Mouse (Mus musculus): Measurements from ENCODE around the gene Chaf1a. TPM values are rescaled to one million over a fixed set of nuclear protein-coding genes. Genes with fewer than 3 reads are reported as not detected.

Chaf1a gene
- total RNA-seq, 2 experiments from 2014 or later, result 3.5 to 4.7 TPM

GRCm38 (mm10) chr17:56116193-56116592 is 76.0 kb downstream of the Chaf1a start:
- DNase-seq, result peak; percentile 81 to 83

- peak; percentile 91 to 94 for DNase-seq
Measured at GRCm38 (mm10) chr17:56117251-56117710, 77.0 kb downstream of the Chaf1a start, which contains the start of gene Plin5. TSS of gene Plin5 (minus strand) at chr17:56117596.

GRCm38 (mm10) chr17:56119431-56119830 is 79.2 kb downstream of the Chaf1a start:
- no peak for DNase-seq

- DNase-seq, result peak; percentile 85 to 86
Measured at GRCm38 (mm10) chr17:56119981-56120880, 80.0 kb downstream of the Chaf1a start.

GRCm38 (mm10) chr17:56121826-56122225 is 81.6 kb downstream of the Chaf1a start, which contains the start of gene Lrg1:
TSS of gene Lrg1 (minus strand) at chr17:56122001.
- DNase-seq, result no peak

Other genes starting within 250 kb of the Chaf1a start
- 1 to 10 TPM; 6.6 to 8.4 TPM for gene Zfp119a, start 161.5 kb upstream of the Chaf1a start, total RNA-seq (2021)
- gene Zfp959, start 148.3 kb upstream of the Chaf1a start, total RNA-seq (2021), result 1 to 10 TPM; 5.1 to 6.5 TPM
- gene Zfp119b, start 90.9 kb upstream of the Chaf1a start, total RNA-seq (2021), result 1 to 10 TPM; 3.3 to 4.0 TPM
- 1 to 10 TPM; 1.1 to 1.5 TPM for gene Ebi3, start 87.8 kb upstream of the Chaf1a start, total RNA-seq (2021)
- gene Yju2, start 81.3 kb upstream of the Chaf1a start, total RNA-seq (2021), result 10 to 100 TPM; 13.1 to 15.8 TPM
- under 1 TPM; 0.50 to 0.99 TPM for gene Shd, start 70.0 kb upstream of the Chaf1a start, total RNA-seq (2021)
- gene Fsd1, start 53.9 kb upstream of the Chaf1a start, total RNA-seq (2021), result 1 to 10 TPM; 1.1 to 1.3 TPM
- 1 to 10 TPM; 5.1 to 7.6 TPM for gene Stap2, start 34.9 kb upstream of the Chaf1a start, total RNA-seq (2021)
- gene Mpnd, start 34.7 kb upstream of the Chaf1a start, total RNA-seq (2021), result 100 to 1,000 TPM in 1 of 2 experiments, 10 to 100 TPM in 1; 79.6 to 104 TPM
- 10 to 100 TPM; 49.0 to 49.7 TPM for gene Sh3gl1, start 3.8 kb upstream of the Chaf1a start, total RNA-seq (2021)
- gene Ubxn6, start 34.6 kb downstream of the Chaf1a start, total RNA-seq (2021), result 10 to 100 TPM; 73.3 to 86.1 TPM
- 10 to 100 TPM; 59.9 to 62.0 TPM for gene Hdgfl2, start 39.2 kb downstream of the Chaf1a start, total RNA-seq (2021)
- gene Plin4, start 69.4 kb downstream of the Chaf1a start, total RNA-seq (2021), result 10 to 100 TPM; 75.1 to 86.5 TPM
- 10 to 100 TPM; 36.7 to 62.1 TPM for gene Plin5, start 77.2 kb downstream of the Chaf1a start, total RNA-seq (2021)
- 10 to 100 TPM; 15.5 to 31.3 TPM for gene Lrg1, start 81.6 kb downstream of the Chaf1a start, total RNA-seq (2021)
- 10 to 100 TPM in 1 of 2 experiments, 1 to 10 TPM in 1; 6.4 to 10.0 TPM for gene Sema6b, start 99.9 kb downstream of the Chaf1a start, total RNA-seq (2021)
- gene Tnfaip8l1, start 122.0 kb downstream of the Chaf1a start, total RNA-seq (2021), result 1 to 10 TPM; 3.9 to 4.0 TPM
- gene Mydgf, start 143.5 kb downstream of the Chaf1a start, total RNA-seq (2021), result 10 to 100 TPM; 60.0 to 61.1 TPM
- 10 to 100 TPM; 35.5 to 41.0 TPM for gene Dpp9, start 178.5 kb downstream of the Chaf1a start, total RNA-seq (2021)
- gene Fem1a, start 216.4 kb downstream of the Chaf1a start, total RNA-seq (2021), result 10 to 100 TPM; 28.7 to 30.8 TPM
- gene Ticam1, start 236.3 kb downstream of the Chaf1a start, total RNA-seq (2021), result 10 to 100 TPM; 21.1 to 23.1 TPM

Data from adrenal gland, postnatal 36 days (tissue).